Comparison of ENCODE assay signal across 20 mouse cellular contexts in the genomic region with DNA sequence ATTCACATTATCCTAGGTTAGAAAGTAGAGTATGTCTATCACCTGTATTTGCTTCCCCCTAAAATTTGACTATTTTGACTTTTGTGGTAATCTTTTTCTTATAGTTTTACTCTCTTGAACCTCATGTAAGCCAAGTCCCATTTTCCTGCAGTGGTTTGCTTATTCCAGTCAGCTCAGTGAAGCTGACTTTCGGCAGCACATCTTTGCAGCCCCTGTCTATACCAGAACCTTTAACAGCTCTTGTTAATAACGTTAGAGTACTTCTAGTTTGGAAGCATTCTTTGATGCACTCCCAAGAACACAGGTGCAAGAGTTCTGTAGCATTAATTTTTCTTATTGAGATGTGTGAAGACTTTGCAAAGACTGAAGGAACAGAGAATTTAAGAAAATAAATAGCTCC. TPM values are rescaled to one million over a fixed set of nuclear protein-coding genes. Genes with fewer than 3 reads are reported as not detected.
DNase-seq lines count a peak whose midpoint lies in the region; ATAC-seq lines count a peak whose summit lies in the region.
"Had no signal": no experiment of that assay in that cellular context is flagged by ENCODE, and none has a peak within 500 bp of the region (broad histone marks: within the 10 kb centered on the region; RNA-seq: fewer than 3 reads in every experiment).

No protein-coding gene starts in this region.

- H3K27ac ChIP-seq in liver, embryonic 16.5 days (ENCODE audit: low read length), result peak overlapping the region; percentile 68
- H3K27ac ChIP-seq: embryonic facial prominence, embryonic 13.5 days; hindbrain, embryonic 13.5 days; lung, embryonic 15.5 days had no signal

- WGBS in liver, embryonic 16.5 days (ENCODE audit: insufficient replicate concordance), result 36% methylated on average over 2 of the region's 2 CpGs

- intact Hi-C loops in heart, postnatal 10 days (cut with DNase I), result no loop called here

- no peaks in the 10 kb centered on the region for H3K9me3 ChIP-seq in megakaryocyte, embryonic 14.5 days
- H3K9me3 ChIP-seq in liver, embryonic 16.5 days (replicated peaks; ENCODE audit: control insufficient read depth, low read length), result no peaks in the 10 kb centered on the region
- H3K9me3 ChIP-seq: embryonic facial prominence, embryonic 13.5 days; heart, embryonic 12.5 days; hindbrain, embryonic 13.5 days; lung, embryonic 15.5 days; stomach, embryonic 15.5 days had no signal

- ATAC-seq in megakaryocyte, adult 5-6 weeks (ENCODE audit: poor library complexity, severe bottlenecking), result no peak
- no peak for ATAC-seq in liver, embryonic 16.5 days (ENCODE audit: low read depth)
- ATAC-seq: midbrain, embryonic 16.5 days had no signal

- peak overlapping the region; percentile 73 for H3K4me2 ChIP-seq in liver, embryonic 16.5 days (ENCODE audit: low read depth, low read length)
- H3K4me2 ChIP-seq: embryonic facial prominence, embryonic 13.5 days; heart, embryonic 12.5 days; hindbrain, embryonic 13.5 days had no signal

- H3K4me1 ChIP-seq in megakaryocyte, embryonic 14.5 days, result peaks cover 81% of the 10 kb centered on the region
- H3K4me1 ChIP-seq in liver, embryonic 16.5 days (ENCODE audit: control insufficient read depth, low read depth, low read length), result peaks cover 59% of the 10 kb centered on the region
- H3K4me1 ChIP-seq: hindbrain, embryonic 13.5 days had no signal

- DNase-seq in heart, adult 11 months, result peak; percentile 18
- no peak for DNase-seq in heart, postnatal 10 days
- peak; percentile 55 for DNase-seq in induced T-regulatory cell, adult 2 months (ENCODE audit: low read depth)
- no peak for DNase-seq in frontal cortex, postnatal 10 days (ENCODE audit: low spot score in 2 of 2)
- no peak for DNase-seq in kidney, postnatal 10 days
- DNase-seq: adrenal gland, postnatal 25 days; cerebellum, adult 9-10 months; gastrocnemius, postnatal 14 days; kidney, adult 11 months; layer of hippocampus, adult 9-11 months; spleen, adult 18-20 months had no signal

- no peaks in the 10 kb centered on the region for H3K27me3 ChIP-seq in megakaryocyte, embryonic 14.5 days (replicated peaks)
- no peaks in the 10 kb centered on the region for H3K27me3 ChIP-seq in liver, embryonic 16.5 days (ENCODE audit: control insufficient read depth, insufficient read depth, low read depth, low read length)
- H3K27me3 ChIP-seq: embryonic facial prominence, embryonic 13.5 days; heart, embryonic 12.5 days; hindbrain, embryonic 13.5 days; lung, embryonic 15.5 days; stomach, embryonic 15.5 days had no signal

- peaks cover 2% of the 10 kb centered on the region for H3K36me3 ChIP-seq in megakaryocyte, embryonic 14.5 days (replicated peaks; ENCODE audit: low read length)
- no peaks in the 10 kb centered on the region for H3K36me3 ChIP-seq in liver, embryonic 16.5 days (ENCODE audit: control insufficient read depth, insufficient read depth)
- H3K36me3 ChIP-seq: embryonic facial prominence, embryonic 13.5 days; heart, embryonic 12.5 days; hindbrain, embryonic 13.5 days; lung, embryonic 15.5 days; stomach, embryonic 15.5 days had no signal

- H3K9ac ChIP-seq in liver, embryonic 16.5 days (ENCODE audit: low read depth, low read length), result peak overlapping the region; percentile 33
- H3K9ac ChIP-seq: embryonic facial prominence, embryonic 13.5 days; heart, embryonic 12.5 days; hindbrain, embryonic 13.5 days; lung, embryonic 15.5 days; stomach, embryonic 15.5 days had no signal

- H3K4me3 ChIP-seq in megakaryocyte, embryonic 14.5 days (replicated peaks), result peak overlapping the region; percentile 88
- H3K4me3 ChIP-seq in liver, embryonic 16.5 days (ENCODE audit: low read depth, low read length), result peak overlapping the region; percentile 33
- H3K4me3 ChIP-seq: embryonic facial prominence, embryonic 13.5 days; heart, embryonic 12.5 days; hindbrain, embryonic 13.5 days; lung, embryonic 15.5 days; stomach, embryonic 15.5 days had no signal

RNA-seq across cellular contexts. Expression of gene Wbp4, which starts 36.8 kb away (rescaled TPM):
- total RNA-seq in heart, postnatal 10 days (2021), result 10 to 100 TPM; 22.8 to 24.8 TPM
- 3.9 and 4.4 TPM in 2 replicates for polyA plus RNA-seq in megakaryocyte, embryonic 14.5 days (2012; ENCODE audit: insufficient read depth, low replicate concordance)
- total RNA-seq in megakaryocyte, adult 5-6 weeks (2015), result 31.4 and 38.6 TPM in 2 replicates
- total RNA-seq in megakaryocyte, adult 5-6 weeks (2017), result 72.6 and 75.8 TPM in 2 replicates
- 13.0 and 13.1 TPM in 2 replicates for polyA plus RNA-seq in liver, embryonic 16.5 days (2015; fragmentation: Nextera tagmentation; extraction: Ambion mirVana)

RNA-seq across cellular contexts. Expression of gene Elf1, which starts 37.1 kb away (rescaled TPM):
- total RNA-seq in heart, postnatal 10 days (2021), result 10 to 100 TPM; 21.3 to 23.3 TPM
- 1.5 and 3.9 TPM in 2 replicates for polyA plus RNA-seq in megakaryocyte, embryonic 14.5 days (2012; ENCODE audit: insufficient read depth, low replicate concordance)
- total RNA-seq in megakaryocyte, adult 5-6 weeks (2015), result 66.4 and 69.3 TPM in 2 replicates
- 138 and 142 TPM in 2 replicates for total RNA-seq in megakaryocyte, adult 5-6 weeks (2017)
- 7.8 and 8.8 TPM in 2 replicates for polyA plus RNA-seq in liver, embryonic 16.5 days (2015; fragmentation: Nextera tagmentation; extraction: Ambion mirVana)

Comparison
In these comparisons a context has a peak if more than half of its experiments do, and no peak if none do; other contexts are left out.
1. DNase-seq: peak in heart, adult 11 months (single experiment) and induced T-regulatory cell, adult 2 months (single experiment); none in heart, postnatal 10 days (0 of 2), frontal cortex, postnatal 10 days (0 of 2) and kidney, postnatal 10 days (single experiment).